Mouse (Mus musculus) midbrain, embryonic 16.5 days (tissue): Measurements from ENCODE around the gene Galnt9. TPM values are rescaled to one million over a fixed set of nuclear protein-coding genes. Genes with fewer than 3 reads are reported as not detected.
A peak's percentile ranks its signal among the peaks of the same experiment; 100 is the strongest.

Source experiments
- ATAC-seq: fragments of 200-750 bp; cut with Nextera tagmentation; 2 replicates; pipeline ENCODE4 v1.8.0; 2017; ENCODE audit warnings: moderate TSS enrichment
- H3K27ac ChIP-seq: fragments of 300-500 bp; sonication (generic); 2 replicates; pipeline ENCODE4 v1.5.1; 2014; ENCODE audit warnings: mild to moderate bottlenecking, low read length, mixed read lengths
- H3K27me3 ChIP-seq: fragments of 300-500 bp; sonication (generic); 2 replicates; pipeline ENCODE4 v1.6.1; 2014; ENCODE audit warnings: low read depth, low read length, mixed read lengths; ENCODE audit not compliant: control insufficient read depth, insufficient read depth
- H3K36me3 ChIP-seq: fragments of 300-500 bp; sonication (generic); 2 replicates; pipeline ENCODE4 v1.6.1; 2014; ENCODE audit warnings: mild to moderate bottlenecking, low read length, moderate library complexity, mixed read lengths; ENCODE audit not compliant: control insufficient read depth, insufficient read depth
- H3K4me1 ChIP-seq: fragments of 300-500 bp; sonication (generic); 2 replicates; pipeline ENCODE4 v1.6.1; 2014; ENCODE audit warnings: mild to moderate bottlenecking, low read length, mixed read lengths; ENCODE audit not compliant: control insufficient read depth, insufficient read depth
- H3K4me2 ChIP-seq: fragments of 300-500 bp; sonication (generic); 2 replicates; pipeline ENCODE4 v1.6.1; 2014; ENCODE audit warnings: mild to moderate bottlenecking, low read length, mixed read lengths
- H3K4me3 ChIP-seq: fragments of 300-500 bp; sonication (generic); 2 replicates; pipeline ENCODE4 v1.5.1; 2014; ENCODE audit warnings: low read depth, mild to moderate bottlenecking, low read length, moderate library complexity, mixed read lengths
- H3K9ac ChIP-seq: fragments of 300-500 bp; sonication (generic); 2 replicates; pipeline ENCODE4 v1.6.1; 2014; ENCODE audit warnings: low read depth, low read length, mixed read lengths
- H3K9me3 ChIP-seq: fragments of 300-500 bp; sonication (generic); replicated peaks from 2 replicates; pipeline ENCODE4 v1.6.1; 2014; ENCODE audit warnings: mild to moderate bottlenecking, low read length, mixed read lengths; ENCODE audit not compliant: control insufficient read depth, poor library complexity, severe bottlenecking
- WGBS: fragments of 180-500 bp; shearing (Covaris S2); extraction: QIAGEN DNeasy Blood & Tissue Kit; methylation state at CpG from one replicate; pipeline ENCODE4 v1.1.7; 2014; 5-methylcytosine and 5-hydroxymethylcytosine counted together
- polyA plus RNA-seq: library from polyadenylated mRNA; unstranded; fragments of >200 nt; fragmentation: Nextera tagmentation; extraction: Ambion mirVana; gene quantifications from 2 replicates; pipeline ENCODE4 v1.2.1, GENCODE M21; 2015

The Galnt9 gene
- polyA plus RNA-seq, 1 experiment from 2014 or later = 23.1 TPM

DNA sequence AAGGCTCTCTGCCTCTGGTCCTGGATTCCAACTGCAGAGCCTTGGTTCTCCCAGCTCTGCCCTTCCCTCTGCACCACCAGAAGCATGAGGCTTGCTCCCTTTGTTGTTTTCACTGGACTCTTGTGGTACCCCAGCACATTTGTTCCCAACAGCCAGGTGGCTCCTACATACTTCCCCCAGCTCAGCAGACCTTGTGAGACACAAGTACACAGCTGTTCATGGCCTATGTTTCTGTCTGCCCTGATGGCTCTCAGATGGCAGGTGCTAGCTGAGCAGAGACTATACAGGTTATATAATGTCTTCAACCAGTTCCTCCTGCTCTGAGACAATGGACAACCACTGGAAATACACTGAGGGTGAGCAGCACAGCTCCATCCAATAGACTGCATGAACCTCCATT, 43.3 kb downstream of the Galnt9 start:
- H3K4me2 ChIP-seq = no peak overlapping the region
- ATAC-seq = no peak

DNA sequence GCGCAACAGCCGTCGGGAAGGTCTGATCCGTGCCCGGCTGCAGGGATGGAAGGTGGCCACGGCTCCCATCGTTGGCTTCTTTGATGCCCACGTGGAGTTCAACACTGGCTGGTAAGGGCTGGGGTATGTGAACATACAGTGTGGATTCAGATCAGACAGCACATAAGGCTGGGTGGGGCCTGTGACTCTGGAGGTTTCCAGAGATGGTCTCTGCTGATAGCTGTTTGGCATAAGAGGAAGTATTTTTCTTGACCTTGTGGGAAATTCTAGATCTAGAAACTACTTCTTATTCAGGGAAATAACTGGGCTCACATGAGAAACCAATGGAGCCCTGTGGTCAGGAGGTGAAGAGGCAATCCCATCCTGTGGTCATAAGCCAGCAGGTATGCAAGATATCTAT, 45.7 kb downstream of the Galnt9 start:
- Histone ChIP-seq H3K27me3 (no peaks in the 10 kb centered on the region), H3K9ac (no peak overlapping the region), H3K4me2 (no peak overlapping the region), H3K4me3 (no peak overlapping the region), H3K4me1 (no peaks in the 10 kb centered on the region), H3K36me3 (no peaks in the 10 kb centered on the region), H3K27ac (no peak overlapping the region), H3K9me3 (no peaks in the 10 kb centered on the region)
- no peak for ATAC-seq
- WGBS = 95% methylated on average over 8 of the region's 8 CpGs

More for the DNA sequence above, 43.3 kb downstream of the Galnt9 start:
- Histone ChIP-seq H3K9ac (no peak overlapping the region), H3K4me3 (no peak overlapping the region), H3K36me3 (no peaks in the 10 kb centered on the region), H3K27me3 (no peaks in the 10 kb centered on the region), H3K4me1 (no peaks in the 10 kb centered on the region; the same call in 1 of the 2 replicates), H3K27ac (no peak overlapping the region), H3K9me3 (no peaks in the 10 kb centered on the region)

DNA sequence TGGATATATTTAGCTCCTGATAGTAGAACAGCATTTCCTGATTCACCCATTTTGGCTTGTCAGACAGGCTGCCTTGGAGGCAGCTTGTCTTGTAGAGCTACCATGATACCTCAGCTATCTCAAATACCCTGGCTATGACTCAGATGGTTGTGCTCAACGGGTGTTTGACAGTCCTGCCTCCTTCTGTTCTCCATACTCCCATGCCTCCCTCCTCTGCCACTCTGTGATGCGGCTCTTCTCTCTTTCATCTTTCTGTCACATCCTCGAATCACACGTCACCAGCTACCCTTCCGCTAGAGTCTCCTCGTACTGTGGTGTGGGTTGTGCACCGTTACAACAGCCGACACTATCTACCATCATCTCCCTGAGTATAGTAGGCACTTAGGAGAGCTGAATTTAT, 50.3 kb downstream of the Galnt9 start:
- Histone ChIP-seq H3K36me3 (no peaks in the 10 kb centered on the region), H3K4me2 (no peak overlapping the region), H3K9ac (no peak overlapping the region), H3K27me3 (no peaks in the 10 kb centered on the region), H3K27ac (no peak overlapping the region), H3K9me3 (no peaks in the 10 kb centered on the region), H3K4me3 (no peak overlapping the region), H3K4me1 (peaks cover 11% of the 10 kb centered on the region)
- ATAC-seq = no peak
- WGBS = 94% methylated on average over 8 of the region's 8 CpGs

DNA sequence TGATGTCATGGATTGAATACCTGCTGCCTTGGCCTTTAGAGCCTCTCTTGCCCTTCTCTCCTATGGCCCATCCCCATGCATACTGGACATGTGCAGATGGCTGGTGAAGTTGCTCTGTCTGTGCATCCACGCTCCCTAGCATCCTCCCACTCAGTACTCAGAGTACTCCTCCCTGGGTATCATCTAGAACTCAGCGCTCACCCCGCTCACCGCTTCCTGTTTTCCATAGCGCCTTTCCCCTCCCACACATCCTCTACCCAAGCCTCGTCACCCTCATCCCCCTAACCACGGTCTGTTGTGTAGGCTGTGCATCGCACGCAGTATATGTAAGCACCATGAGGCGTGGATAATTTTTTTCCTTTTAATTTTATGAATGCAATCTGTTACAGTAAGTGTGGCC, 51.2 kb downstream of the Galnt9 start:
- no peaks in the 10 kb centered on the region; the same call in 1 of the 2 replicates for H3K36me3 ChIP-seq
- no peak overlapping the region for H3K4me3 ChIP-seq
- no peaks in the 10 kb centered on the region for H3K9me3 ChIP-seq
- H3K27me3 ChIP-seq = no peaks in the 10 kb centered on the region
- ATAC-seq = no peak
- peaks cover 11% of the 10 kb centered on the region for H3K4me1 ChIP-seq
- no peak overlapping the region for H3K9ac ChIP-seq
- no peak overlapping the region for H3K27ac ChIP-seq
- 93% methylated on average over 10 of the region's 10 CpGs for WGBS
- no peak overlapping the region for H3K4me2 ChIP-seq

DNA sequence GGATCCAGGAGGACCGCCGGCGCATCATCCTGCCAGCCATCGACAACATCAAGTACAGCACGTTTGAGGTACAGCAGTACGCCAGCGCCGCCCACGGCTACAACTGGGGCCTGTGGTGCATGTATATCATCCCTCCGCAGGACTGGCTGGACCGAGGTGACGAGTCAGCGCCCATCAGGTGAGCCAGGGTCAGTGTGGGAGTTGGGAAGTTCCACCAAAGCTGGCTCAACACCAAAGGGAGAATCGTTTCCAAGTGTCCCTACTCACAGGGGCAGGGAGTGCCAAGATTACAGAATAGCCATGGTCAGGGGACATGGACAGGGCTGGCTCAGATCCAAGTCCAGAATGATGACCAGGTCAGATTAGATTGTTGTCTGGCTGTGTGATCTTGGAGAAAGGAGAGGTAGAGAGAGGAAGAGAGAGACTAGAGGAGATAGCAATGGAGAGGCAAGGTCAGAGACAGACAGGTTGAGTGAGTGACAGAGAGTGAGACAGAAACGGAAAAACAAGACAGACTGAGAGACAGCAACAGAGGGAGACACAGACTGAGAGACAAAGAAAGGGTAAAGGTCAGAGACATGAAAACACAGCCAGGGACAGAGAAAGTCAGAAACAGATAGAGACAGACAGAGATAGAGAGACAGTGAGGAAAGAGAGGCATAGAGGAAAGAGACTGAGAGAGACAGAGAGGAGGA, 52.1 kb downstream of the Galnt9 start:
- Histone ChIP-seq H3K4me3 (no peak overlapping the region), H3K4me2 (no peak overlapping the region), H3K27ac (no peak overlapping the region), H3K9me3 (no peaks in the 10 kb centered on the region), H3K9ac (no peak overlapping the region), H3K27me3 (no peaks in the 10 kb centered on the region), H3K36me3 (no peaks in the 10 kb centered on the region; the same call in 1 of the 2 replicates), H3K4me1 (peaks cover 11% of the 10 kb centered on the region)
- WGBS = 90% methylated on average over 15 of the region's 15 CpGs
- ATAC-seq = no peak

DNA sequence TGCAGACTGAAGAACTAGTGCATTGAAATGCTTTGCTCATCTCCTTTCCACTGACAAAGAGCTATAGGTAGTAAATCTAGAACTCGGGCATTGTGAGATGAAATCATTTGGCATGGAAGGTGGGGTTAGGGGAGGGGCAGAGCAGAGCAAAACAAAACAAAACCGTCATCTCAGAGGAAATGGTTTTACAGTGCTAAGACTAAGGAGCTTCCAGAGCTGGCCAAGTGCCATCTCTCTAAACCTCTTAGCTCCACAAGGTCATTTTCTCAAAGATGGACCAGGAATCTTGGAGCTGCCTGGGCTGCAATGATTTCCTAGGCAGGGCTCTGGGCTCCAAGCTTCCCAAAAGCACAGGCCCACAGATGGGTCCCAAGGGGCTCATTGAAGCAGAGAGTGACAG, 53.3 kb downstream of the Galnt9 start:
- H3K27ac ChIP-seq = no peak overlapping the region

DNA sequence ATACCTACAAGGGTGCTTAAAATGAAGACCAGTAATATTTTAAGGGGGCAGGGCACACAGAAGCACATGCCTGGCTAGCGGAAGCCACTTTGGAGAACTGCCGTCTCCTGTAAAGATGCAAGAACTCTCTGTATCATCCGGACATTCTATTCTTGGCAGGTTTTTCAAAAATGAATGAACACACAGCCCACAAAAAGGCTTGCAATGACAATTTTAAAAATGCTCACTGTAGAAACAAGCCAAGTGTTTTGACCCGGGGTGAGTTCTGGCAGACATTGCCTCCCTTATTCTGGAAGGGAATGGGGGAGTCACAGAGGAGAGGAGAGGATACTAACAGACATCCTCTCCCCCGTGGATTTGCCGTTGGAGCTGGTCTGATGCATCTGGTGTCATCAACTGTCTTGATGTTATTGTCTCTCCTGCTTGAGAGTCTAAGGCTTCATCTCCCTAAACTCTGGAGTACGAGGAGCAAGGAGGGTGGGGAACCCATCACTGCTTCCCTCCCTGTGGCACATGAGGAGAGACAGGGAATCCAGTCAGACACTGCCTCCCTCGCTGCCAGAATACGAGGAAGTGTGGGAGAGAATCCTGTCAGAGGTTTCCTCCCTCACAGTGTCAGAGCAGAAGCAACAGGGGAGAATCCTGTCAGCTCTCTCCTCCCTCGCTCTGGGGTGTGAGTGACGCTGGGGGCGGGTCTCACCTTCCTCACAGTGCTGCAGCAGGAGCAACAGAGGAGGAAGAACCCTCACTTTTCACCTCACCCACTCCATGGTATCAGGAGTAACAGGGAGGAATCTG, 54.3 kb downstream of the Galnt9 start:
- Histone ChIP-seq H3K4me3 (no peak overlapping the region), H3K4me1 (peaks cover 11% of the 10 kb centered on the region), H3K27me3 (no peaks in the 10 kb centered on the region), H3K27ac (0 out of 2 replicates have a peak overlapping the region, but pooled peaks have one; percentile 24), H3K9me3 (no peaks in the 10 kb centered on the region), H3K36me3 (no peaks in the 10 kb centered on the region; the same call in 1 of the 2 replicates), H3K9ac (0 out of 2 replicates have a peak overlapping the region, but pooled peaks have one; percentile 3), H3K4me2 (no peak overlapping the region)
- ATAC-seq = no peak
- WGBS = 30% methylated on average over 12 of the region's 12 CpGs

More for the DNA sequence above, 53.3 kb downstream of the Galnt9 start:
- Histone ChIP-seq H3K9me3 (no peaks in the 10 kb centered on the region), H3K36me3 (no peaks in the 10 kb centered on the region; the same call in 1 of the 2 replicates), H3K4me2 (no peak overlapping the region), H3K9ac (no peak overlapping the region), H3K4me1 (peaks cover 11% of the 10 kb centered on the region), H3K27me3 (no peaks in the 10 kb centered on the region), H3K4me3 (no peak overlapping the region)
- ATAC-seq = no peak
- 58% methylated on average over 2 of the region's 2 CpGs for WGBS

DNA sequence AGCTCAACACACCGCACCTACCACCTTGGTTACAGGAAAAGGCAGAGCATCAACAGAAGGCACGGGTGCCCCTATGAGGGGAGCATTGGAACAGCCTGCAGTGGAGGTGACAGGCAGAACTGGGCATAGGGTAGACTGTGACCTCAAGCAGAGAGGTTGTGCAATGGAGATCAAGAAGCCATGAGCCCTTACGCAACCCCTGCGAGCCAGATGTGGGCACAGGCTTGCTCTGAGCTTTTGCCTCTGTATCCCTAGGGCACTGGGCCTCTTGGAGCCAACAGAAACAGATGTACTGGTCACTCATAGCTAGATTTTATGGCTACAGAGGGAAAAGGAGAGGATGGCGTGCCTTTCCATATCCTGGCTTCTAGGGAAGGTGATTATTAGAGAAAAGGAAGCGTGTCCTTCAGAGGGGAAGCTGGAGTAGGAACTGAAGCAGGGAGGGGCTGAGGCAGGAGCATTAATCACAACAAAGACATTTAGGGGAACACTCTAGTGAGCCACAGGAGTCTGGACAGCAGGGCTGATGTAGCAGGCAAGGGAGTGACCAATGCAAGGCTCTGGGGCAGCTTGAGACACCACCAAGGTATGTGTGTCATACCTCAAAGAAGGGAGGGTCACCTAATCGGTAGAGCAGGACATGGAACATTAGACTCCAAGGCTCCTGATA, 59.0 kb downstream of the Galnt9 start:
- H3K27ac ChIP-seq = no peak overlapping the region
- WGBS = 86% methylated on average over 7 of the region's 7 CpGs
- H3K4me3 ChIP-seq = no peak overlapping the region
- peaks cover 4% of the 10 kb centered on the region; the same call in 1 of the 2 replicates for H3K4me1 ChIP-seq
- H3K4me2 ChIP-seq = no peak overlapping the region
- ATAC-seq = no peak
- H3K36me3 ChIP-seq = no peaks in the 10 kb centered on the region; the same call in 1 of the 2 replicates
- no peak overlapping the region for H3K9ac ChIP-seq
- H3K27me3 ChIP-seq = no peaks in the 10 kb centered on the region
- no peaks in the 10 kb centered on the region for H3K9me3 ChIP-seq
